Mouse (Mus musculus) left cerebral cortex, adult 2 months (tissue): Measurements from ENCODE around the gene Lep. TPM values are rescaled to one million over a fixed set of nuclear protein-coding genes. Genes with fewer than 3 reads are reported as not detected.

ENCODE experiments used
- DNase-seq, 2 experiments: peaks; one replicate each; pipeline ENCODE4 v3.0.0; 2021 to 2022; ENCODE audit warnings: low spot score in 2 of 2, mixed read lengths in 1 of 2; ENCODE audit errors: extremely low spot score in 1 of 2
- H3K27ac ChIP-seq: fragments of 200-600 bp; 2 replicates; pipeline ENCODE4 v1.8.1; 2022
- H3K4me3 ChIP-seq: fragments of 200-600 bp; 2 replicates; pipeline ENCODE4 v1.8.1; 2022
- CTCF ChIP-seq: fragments of 200-600 bp; IDR thresholded peaks from 2 replicates; pipeline ENCODE4 v1.8.1; 2022; ENCODE audit warnings: antibody characterized with exemption, mild to moderate bottlenecking, moderate library complexity
- intact Hi-C: fragments of 180-260 bp; cut with DNase I; formaldehyde crosslinking; loops from one replicate; pipeline ENCODE4 v1.15.1; 2025
- long read RNA-seq, 2 experiments: library from polyadenylated mRNA; stranded (forward); transcript quantifications; one replicate each; pipeline ENCODE4 v2.0.0; 2021; ENCODE audit warnings: borderline mapping rate in 2 of 2
- total RNA-seq, 2 experiments: library from RNA; stranded (reverse); gene quantifications; 2 replicates each; pipeline ENCODE4 v1.2.3; 2021

The Lep gene
- not detected for total RNA-seq
- long read RNA-seq, experiment 1 = 0 reads
- long read RNA-seq, experiment 2 = 0 reads

DNA sequence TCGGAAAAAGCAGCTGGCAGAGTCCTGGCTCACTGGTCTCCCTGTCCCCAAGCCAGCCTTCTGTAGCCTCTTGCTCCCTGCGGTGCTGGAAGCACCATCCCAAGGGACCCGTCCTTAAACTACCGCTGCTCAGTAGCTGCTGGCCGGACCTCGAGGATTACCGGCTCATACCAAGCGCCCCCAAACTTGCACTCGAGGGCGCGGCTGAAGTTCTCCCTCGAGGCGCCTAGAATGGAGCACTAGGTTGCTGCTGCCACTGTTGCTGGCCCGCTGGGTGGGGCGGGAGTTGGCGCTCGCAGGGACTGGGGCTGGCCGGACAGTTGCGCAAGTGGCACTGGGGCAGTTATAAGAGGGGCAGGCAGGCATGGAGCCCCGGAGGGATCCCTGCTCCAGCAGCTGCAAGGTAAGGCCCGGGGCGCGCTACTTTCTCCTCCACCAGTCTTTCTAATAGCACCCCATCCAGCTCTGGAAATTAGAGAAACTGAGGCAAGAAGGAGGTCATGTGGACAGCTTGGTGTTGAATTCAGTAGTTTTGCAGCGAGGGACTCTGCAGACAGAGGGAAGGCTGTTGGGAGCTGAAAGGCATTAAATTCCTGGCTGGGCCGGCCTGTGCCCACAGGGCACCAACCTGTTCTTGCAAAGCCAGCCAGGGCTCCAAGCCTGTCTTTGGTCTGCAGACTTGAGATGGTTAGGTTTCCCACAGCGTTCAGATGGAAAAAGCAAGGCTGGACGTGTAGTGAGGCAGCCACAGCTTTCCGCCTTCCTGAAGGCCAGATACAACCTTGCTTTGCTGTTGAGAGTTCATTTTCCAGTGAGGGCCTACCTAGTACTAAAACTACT, at the start of gene Lep:
Lep (plus strand) TSS at position 375 of the 840 bp plus-strand sequence.
- TF ChIP-seq CTCF = no peak
- no peak for DNase-seq
- H3K4me3 ChIP-seq = no peak within 1 kb of the TSS
- intact Hi-C loops = no loop called here
- no peak within 1 kb of the TSS for H3K27ac ChIP-seq

DNA sequence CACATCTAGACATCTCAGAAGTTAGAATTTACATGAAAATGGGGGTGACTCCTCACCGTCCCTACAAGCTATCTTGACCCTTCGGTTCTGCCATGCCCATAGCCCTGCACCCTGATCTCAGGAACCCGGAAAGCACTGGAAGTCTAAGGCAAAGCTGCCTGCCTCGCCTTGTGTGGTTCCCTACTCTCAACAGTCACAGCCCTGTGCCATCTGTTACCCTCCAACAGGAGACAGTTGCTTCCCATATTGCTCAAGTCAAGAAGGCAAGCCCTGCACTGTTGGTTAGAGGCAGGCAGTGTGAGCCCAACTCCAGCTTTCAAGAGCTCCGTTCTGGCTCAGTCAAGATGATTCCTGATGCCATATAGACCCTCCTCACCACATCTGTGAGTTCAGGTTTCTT, 48.4 kb upstream of the Lep start:
- no peak overlapping the region for H3K27ac ChIP-seq
- TF ChIP-seq CTCF = no peak
- no peak overlapping the region for H3K4me3 ChIP-seq
- DNase-seq = no peak
- intact Hi-C loops = no loop called here

DNA sequence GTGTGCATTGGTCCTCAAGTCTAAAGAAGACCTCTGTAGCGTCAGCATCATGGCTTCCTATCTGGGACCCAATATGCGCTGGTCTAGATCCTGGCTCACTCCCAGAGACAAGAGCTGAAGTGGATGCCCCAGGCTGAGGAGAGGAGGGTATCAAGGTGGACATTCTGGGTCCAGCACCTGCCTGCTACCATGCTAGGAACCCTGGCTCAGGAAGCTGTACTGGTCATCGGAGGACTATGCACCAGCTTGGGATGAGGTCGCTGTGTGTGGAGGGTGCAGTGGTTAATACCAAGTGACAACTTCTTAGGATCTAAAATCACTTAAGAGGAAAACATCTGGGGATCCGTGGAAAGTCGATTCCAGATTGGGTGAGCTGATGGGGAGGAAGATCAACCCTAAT, 46.8 kb upstream of the Lep start:
- TF ChIP-seq CTCF = no peak
- Histone ChIP-seq H3K4me3 (no peak overlapping the region), H3K27ac (no peak overlapping the region)
- no peak for DNase-seq
- intact Hi-C loops = no loop called here

DNA sequence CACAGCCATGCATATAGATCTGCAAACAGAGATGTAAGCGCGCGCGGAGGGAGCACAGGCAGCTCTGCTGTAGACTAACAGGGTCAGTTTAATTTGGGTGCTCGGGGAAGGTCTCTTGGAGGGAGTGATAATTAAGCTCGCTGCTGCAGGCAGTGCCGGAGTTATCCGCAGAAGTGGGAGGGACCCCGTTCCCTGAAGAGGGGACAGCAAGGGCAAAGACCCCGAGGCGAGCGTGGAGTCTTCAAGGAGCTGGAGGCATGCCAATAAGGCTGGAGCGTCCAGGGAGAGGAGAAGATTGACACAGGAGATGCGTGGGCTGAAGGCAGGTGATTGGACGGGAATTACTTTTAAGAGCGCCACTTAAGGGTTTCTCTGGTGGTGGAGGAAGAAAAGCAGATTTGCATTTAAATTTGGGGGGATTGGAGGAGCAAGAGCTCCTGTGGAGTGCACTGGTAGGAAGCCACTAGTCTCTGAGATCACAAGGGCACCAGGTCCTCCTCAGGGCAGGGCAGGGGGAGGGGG, 43.1 kb upstream of the Lep start:
- intact Hi-C loops = no loop called here
- H3K4me3 ChIP-seq = peak overlapping the region; percentile 18
- DNase-seq = peak in 1 of 2 experiments; percentile 25
- no peak for TF ChIP-seq CTCF
- peak overlapping the region; percentile 50; the same call in 1 of the 2 replicates for H3K27ac ChIP-seq

DNA sequence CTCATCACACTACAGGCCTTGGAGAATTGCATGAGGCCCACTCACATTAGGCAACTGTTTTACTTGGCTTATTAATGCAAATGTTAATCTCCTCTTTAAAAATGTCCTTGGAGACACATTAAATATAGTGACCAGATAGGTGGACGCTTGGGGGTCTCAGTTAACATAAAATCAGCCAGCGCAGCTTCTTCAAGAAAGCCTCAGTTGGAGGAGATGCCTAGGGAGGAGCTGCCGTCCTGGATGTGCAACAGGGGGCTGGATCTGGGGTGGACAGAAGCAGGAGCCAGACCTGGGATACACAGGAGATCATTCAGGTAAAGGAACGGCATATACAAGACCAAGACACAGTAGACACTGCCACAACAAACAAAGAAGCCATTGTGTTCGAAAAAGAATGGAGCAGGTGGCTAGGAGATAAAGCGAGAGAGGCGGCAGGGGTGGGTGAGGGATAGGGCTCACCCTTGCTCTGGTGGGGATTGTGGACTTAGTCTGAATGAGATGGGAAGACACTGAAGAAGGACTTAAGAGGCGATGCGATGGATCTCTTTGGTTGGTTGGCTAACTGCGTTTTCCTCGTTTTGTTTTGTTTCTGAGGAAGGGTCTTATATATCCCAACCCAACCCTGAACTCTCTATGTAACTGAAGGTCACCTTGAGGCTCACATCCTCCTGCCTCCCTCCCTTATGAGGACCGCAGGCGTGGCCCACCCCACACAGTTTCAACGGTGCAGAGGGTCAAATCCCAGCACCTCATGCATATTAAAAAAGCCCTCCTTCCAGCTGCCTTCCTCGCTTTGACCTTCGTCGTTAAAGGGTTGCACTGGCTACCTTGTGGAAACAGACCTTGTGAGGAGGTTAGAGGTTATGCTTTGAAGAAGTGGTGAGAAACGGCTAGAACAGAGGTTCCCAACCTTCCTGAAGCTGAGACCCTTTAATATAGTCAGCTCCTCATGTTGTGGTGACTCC, 40.0 kb upstream of the Lep start:
- DNase-seq = no peak
- intact Hi-C loops = loop anchor here (5.0 kb wide), 3 partner anchors 38 to 598 kb away; partner anchors contain the start of gene Arf5
- TF ChIP-seq CTCF = no peak
- no peak overlapping the region for H3K4me3 ChIP-seq
- no peak overlapping the region for H3K27ac ChIP-seq

DNA sequence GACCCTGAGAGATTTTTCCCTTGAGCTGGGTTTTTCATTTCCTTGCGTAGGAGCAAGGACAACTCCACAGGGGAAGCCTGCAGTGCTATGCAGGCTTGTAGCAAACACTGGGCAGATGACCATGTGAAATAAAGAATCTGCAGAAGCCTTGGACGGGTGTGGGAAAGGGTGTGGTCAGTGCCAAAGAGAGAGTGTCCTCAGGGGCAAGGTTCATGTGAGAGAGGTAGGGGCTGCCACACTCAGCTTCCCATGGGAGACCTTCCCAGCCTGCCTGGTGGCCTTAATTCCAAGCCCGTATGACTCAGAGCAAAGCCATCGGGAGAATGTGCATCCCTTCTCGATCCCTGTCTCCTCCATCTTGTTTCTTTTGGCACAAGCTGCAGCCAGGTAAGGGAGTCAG, 39.1 kb upstream of the Lep start:
- TF ChIP-seq CTCF = no peak
- no peak overlapping the region for H3K27ac ChIP-seq
- no peak overlapping the region for H3K4me3 ChIP-seq
- intact Hi-C loops = loop anchor here (5.0 kb wide), 3 partner anchors 39 to 599 kb away; partner anchors contain the start of gene Arf5
- DNase-seq = no peak

DNA sequence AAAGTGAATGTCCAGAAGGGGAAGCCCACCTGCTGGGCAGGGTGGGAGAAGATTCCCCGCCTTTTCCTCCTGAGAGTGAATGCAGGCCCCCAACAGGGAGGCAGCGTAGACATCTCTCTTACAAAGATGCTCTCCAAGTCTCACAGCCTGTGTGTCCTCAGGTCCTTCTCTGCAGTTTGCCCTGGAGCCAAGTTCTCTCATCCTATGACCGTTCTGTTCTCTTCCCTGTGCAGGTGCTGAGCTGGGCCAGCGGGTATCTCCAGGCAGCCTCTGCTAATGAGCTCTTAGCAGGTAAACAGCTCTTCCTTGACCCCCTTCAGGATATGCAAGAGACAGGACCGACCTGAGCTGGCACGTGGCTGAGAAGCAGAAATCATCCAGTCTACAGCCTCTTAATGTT, 38.5 kb upstream of the Lep start:
- intact Hi-C loops = loop anchor here (5.0 kb wide), 3 partner anchors 39 to 599 kb away; partner anchors contain the start of gene Arf5
- Histone ChIP-seq H3K4me3 (no peak overlapping the region), H3K27ac (no peak overlapping the region)
- no peak for TF ChIP-seq CTCF
- DNase-seq = no peak

DNA sequence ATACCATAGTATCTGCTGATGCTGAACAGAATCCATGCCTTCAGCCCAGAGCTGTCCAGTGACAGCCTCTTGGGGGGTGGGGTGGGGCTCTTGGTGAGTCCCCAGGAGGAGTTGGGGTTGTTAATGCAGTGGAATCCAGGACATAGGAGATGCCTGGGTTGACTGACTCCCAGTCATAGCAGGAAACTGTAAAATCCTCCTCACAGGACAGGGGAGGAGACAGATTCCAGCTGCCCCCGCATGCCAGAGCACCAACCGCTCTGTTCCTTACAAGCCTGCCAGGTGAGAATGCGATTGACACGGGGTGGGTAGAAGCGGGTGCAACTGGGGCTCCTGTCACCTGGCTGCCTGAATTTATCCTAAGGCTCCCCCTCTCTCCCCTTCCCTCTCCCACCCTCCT, 37.9 kb upstream of the Lep start:
- intact Hi-C loops = loop anchor here (2.0 to 5.0 kb wide), 4 partner anchors 40 to 600 kb away; partner anchors contain the start of gene Arf5
- no peak for TF ChIP-seq CTCF
- Histone ChIP-seq H3K4me3 (no peak overlapping the region), H3K27ac (no peak overlapping the region)
- DNase-seq = no peak

DNA sequence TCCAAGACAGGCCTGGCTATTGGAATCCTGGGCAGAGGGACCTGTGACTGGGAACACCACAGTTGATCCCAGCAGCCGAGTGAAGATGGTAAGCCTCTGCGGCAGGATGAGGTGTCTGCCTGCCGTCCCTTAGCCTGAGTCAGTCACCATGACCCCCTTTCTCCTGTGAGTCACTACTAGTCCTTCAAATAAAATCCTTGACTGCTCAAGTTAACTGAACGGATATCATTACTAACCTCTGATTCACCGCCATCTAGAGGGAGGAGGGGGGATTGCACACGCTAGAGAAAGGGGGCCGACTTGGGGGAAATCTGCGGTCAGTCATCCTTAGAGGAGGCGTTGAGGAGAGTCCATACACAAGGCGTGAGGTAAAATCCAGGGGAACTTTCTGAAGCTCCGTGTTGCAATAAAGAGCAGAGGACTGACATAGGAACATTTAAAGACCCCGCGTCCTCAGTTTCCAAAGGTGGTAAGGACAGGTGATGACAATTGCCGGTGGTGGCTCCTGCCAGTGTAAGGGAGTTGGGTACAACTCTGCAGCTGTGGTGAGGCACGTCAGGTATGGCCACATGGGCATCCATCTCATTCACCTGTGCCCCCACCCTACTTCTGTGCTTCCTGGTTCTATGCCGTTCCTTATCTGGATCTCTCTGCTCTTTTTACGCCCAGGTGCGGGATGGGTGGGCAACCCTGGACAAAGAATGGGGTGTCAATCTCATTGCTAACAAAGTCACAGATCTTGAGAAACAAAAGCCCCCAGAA, 36.6 kb upstream of the Lep start:
- intact Hi-C loops = loop anchor here (2.0 to 5.0 kb wide), 4 partner anchors 41 to 601 kb away; partner anchors contain the start of gene Arf5

DNA sequence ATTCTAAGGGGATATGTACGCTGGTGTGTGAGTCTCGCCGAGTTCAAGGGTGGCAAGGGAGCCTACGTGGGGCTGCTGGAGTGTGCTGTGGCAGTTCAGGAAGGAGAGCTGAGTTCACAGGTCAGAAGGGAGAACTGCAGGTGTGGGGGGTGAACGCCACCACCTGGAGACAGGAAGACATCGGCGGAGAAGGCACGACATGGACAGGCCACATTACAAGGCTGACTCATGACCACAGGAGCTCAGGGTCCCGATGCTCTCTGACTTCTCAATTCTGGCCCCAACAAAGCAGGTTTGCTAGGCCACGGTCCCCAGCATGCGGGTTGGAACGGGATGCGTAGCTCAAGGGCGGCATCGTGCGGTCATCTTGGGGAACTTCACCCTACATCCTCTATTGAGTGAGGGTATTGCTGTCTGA, 36.0 kb upstream of the Lep start:
- TF ChIP-seq CTCF = peak; percentile 93
- Histone ChIP-seq H3K27ac (no peak overlapping the region), H3K4me3 (no peak overlapping the region)
- peak; percentile 66 to 76 for DNase-seq
- intact Hi-C loops = loop anchor here (1.0 to 5.0 kb wide), 6 partner anchors 42 to 602 kb away; partner anchors contain the start of gene Arf5

More for the DNA sequence above, 36.6 kb upstream of the Lep start:
- peak; percentile 50 to 60 for DNase-seq
- Histone ChIP-seq H3K4me3 (no peak overlapping the region), H3K27ac (no peak overlapping the region)
- TF ChIP-seq CTCF = peak; percentile 70
